Mouse (Mus musculus) intestine, embryonic 16.5 days (tissue): ENCODE results near the gene Lrrc25. TPM values are rescaled to one million over a fixed set of nuclear protein-coding genes. Genes with fewer than 3 reads are reported as not detected.
A peak's percentile ranks its signal among the peaks of the same experiment; 100 is the strongest.

ENCODE experiments used
- ATAC-seq: fragments of 200-750 bp; cut with Nextera tagmentation; 2 replicates; pipeline ENCODE4 v1.8.0; 2017; ENCODE audit warnings: moderate TSS enrichment, moderate library complexity
- H3K27ac ChIP-seq: fragments of 300-500 bp; sonication (generic); 2 replicates; pipeline ENCODE4 v1.5.1; 2014; ENCODE audit warnings: mild to moderate bottlenecking, low read length
- H3K27me3 ChIP-seq: fragments of 300-500 bp; sonication (generic); replicated peaks from 2 replicates; pipeline ENCODE4 v1.6.1; 2014; ENCODE audit warnings: low read length, control low read depth, mixed read lengths; ENCODE audit not compliant: control insufficient read depth, insufficient read depth
- H3K36me3 ChIP-seq: fragments of 300-500 bp; sonication (generic); 2 replicates; pipeline ENCODE4 v1.6.1; 2014; ENCODE audit warnings: low read length, control low read depth; ENCODE audit not compliant: control insufficient read depth, insufficient read depth
- H3K4me1 ChIP-seq: fragments of 300-500 bp; sonication (generic); 2 replicates; pipeline ENCODE4 v1.6.1; 2014; ENCODE audit warnings: low read length, control low read depth, mixed read lengths; ENCODE audit not compliant: control insufficient read depth, insufficient read depth
- H3K4me2 ChIP-seq: fragments of 300-500 bp; sonication (generic); 2 replicates; pipeline ENCODE4 v1.6.1; 2014; ENCODE audit warnings: low read depth, low read length, control low read depth
- H3K4me3 ChIP-seq: fragments of 300-500 bp; sonication (generic); 2 replicates; pipeline ENCODE4 v1.5.1; 2014; ENCODE audit warnings: mild to moderate bottlenecking, low read length
- H3K9ac ChIP-seq: fragments of 300-500 bp; sonication (generic); 2 replicates; pipeline ENCODE4 v1.6.1; 2014; ENCODE audit warnings: low read depth, low read length
- H3K9me3 ChIP-seq: fragments of 300-500 bp; sonication (generic); 2 replicates; pipeline ENCODE4 v1.6.1; 2016; ENCODE audit warnings: low read length, control low read depth; ENCODE audit not compliant: control insufficient read depth
- WGBS: fragments of 180-500 bp; shearing (Covaris S2); extraction: QIAGEN DNeasy Blood & Tissue Kit; methylation state at CpG from one replicate; pipeline ENCODE4 v1.1.7; 2014; 5-methylcytosine and 5-hydroxymethylcytosine counted together
- polyA plus RNA-seq: library from polyadenylated mRNA; unstranded; fragments of >200 nt; fragmentation: Nextera tagmentation; extraction: Ambion mirVana; gene quantifications from 2 replicates; pipeline ENCODE4 v1.2.1, GENCODE M21; 2015

Gene Lrrc25
- polyA plus RNA-seq, 1 experiment from 2014 or later, result 3.0 TPM

DNA sequence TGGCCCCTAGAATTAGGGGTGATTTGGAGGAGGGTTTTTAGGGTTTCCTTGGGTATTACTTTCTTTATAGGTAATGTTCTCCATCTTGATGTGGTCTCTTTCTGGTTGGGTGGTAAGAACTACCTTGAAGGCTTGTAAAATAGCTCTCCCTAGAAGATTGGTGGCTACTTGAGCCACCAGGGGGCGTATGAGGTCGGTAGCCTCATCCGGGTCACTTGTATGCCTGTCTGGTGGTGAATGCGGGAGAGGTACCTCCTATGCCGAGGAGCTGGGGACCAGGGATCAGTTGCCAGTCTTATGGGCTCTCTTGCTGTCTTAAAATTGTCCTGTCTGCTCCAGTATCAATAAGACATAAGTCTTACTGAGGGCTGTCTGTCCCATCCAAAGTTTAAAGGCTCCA is 9.1 kb downstream of the Lrrc25 start:
- Histone ChIP-seq H3K4me2 (no peak overlapping the region), H3K27me3 (peaks cover 6% of the 10 kb centered on the region; the same call in 1 of the 2 replicates), H3K9me3 (no peaks in the 10 kb centered on the region), H3K27ac (no peak overlapping the region), H3K36me3 (no peaks in the 10 kb centered on the region), H3K4me1 (peaks cover 8% of the 10 kb centered on the region; the same call in 1 of the 2 replicates), H3K9ac (no peak overlapping the region), H3K4me3 (no peak overlapping the region)
- no peak for ATAC-seq
- 15% methylated on average over 5 of the region's 5 CpGs for WGBS

DNA sequence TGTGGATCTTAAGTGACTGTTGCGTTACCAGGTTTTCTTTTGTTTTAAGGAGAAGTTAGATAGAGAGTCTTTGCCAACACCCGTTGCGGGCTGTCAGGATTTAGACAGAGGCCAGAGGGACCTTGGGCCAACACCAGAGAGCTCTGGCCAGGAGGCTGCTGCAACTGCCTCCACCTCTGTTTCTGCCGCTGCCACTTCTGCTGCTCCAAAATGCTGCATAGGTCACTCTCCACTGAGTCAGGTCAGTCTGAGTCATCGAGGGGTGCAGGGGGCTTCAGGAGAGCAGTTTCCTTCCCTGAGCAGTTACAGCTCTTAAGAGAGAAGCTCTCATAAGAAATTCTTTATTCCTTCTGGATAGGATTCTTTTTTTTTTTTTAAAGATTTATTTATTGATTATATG is 11.1 kb downstream of the Lrrc25 start:
- Histone ChIP-seq H3K36me3 (no peaks in the 10 kb centered on the region), H3K9me3 (no peaks in the 10 kb centered on the region), H3K4me2 (no peak overlapping the region), H3K27me3 (no peaks in the 10 kb centered on the region), H3K9ac (no peak overlapping the region), H3K4me1 (peaks cover 23% of the 10 kb centered on the region), H3K4me3 (no peak overlapping the region), H3K27ac (no peak overlapping the region)
- ATAC-seq, result no peak
- 82% methylated on average over 5 of the region's 5 CpGs for WGBS

DNA sequence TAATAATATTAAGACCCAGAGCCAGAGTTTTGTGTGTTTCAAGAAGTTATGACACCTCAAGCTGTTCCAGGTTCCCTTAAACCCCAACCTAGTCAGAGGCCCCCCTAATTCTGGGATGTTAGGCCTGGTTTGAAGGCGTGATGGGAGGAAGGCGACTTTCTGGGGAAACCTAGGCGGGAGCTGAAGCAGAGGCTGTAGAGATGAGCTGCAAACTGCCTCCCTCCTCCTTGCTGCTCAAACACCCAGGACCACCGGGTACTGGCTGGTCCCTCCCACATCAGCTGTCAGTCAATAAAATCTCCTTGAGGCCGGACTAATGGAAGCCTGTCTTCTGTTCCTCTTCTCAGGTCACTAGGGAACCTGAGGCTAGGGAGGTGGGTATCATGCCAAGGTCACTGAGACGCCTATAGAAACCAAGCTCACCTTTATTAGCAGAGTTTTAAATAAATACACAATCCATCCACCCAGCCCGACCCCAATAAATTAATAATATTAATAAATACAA is 13.1 kb downstream of the Lrrc25 start:
- peak overlapping the region; percentile 57 for H3K4me3 ChIP-seq
- peak overlapping the region; percentile 83 for H3K4me2 ChIP-seq
- no peaks in the 10 kb centered on the region for H3K36me3 ChIP-seq
- peak overlapping the region; percentile 76 for H3K9ac ChIP-seq
- H3K27me3 ChIP-seq, result no peaks in the 10 kb centered on the region
- WGBS, result 53% methylated on average over 7 of the region's 7 CpGs
- H3K9me3 ChIP-seq, result no peaks in the 10 kb centered on the region
- ATAC-seq, result no peak
- peaks cover 32% of the 10 kb centered on the region for H3K4me1 ChIP-seq
- peak overlapping the region; percentile 48; the same call in 1 of the 2 replicates for H3K27ac ChIP-seq

DNA sequence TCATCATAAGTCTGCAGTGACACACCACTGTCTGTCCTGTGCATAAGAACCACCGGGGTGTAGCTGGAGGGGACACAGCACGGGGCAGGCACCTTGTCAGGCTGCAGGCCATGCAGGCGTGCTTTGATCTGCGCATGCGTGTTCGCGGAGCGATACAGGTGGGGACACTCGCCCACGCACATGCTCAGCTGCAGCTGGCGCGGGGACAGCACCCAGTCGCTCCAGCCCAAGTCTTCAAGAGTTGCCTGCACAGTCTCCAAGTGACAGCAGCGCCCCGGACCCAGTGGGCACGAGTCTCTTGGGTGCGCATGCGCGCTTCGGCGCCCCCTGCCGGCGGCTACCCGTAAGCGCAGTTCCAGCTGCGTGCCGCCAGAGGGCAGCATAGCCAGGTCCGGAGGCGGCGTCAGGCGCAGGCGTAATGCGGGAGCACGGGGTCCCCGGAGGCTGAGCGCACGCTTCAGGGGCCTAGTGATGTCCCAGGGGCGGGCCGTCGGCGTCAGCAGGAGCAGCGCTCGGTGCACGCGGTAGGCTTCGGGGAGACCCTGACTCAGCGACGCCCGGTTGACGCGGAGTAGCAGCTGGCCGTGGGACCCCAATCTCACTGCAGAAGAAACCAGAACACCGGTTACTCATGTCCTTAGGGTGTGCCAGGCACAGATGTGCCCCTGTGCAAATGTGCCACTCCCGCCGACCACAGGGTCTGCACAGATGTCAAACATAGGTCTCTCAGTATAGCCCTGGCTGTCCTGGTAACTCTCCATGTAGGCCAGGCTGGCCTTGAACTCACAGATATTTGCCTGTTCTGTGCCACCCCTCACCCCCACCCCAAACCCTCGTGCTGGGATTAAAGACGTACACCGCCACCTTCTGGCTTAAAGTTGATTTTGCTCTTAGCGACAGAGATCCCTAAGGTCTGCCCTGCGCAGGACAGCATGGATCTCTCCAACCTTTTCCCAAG is 13.9 kb downstream of the Lrrc25 start:
- peak overlapping the region; percentile 76 for H3K9ac ChIP-seq
- H3K27me3 ChIP-seq, result no peaks in the 10 kb centered on the region
- peaks cover 35% of the 10 kb centered on the region for H3K4me1 ChIP-seq
- ATAC-seq, result peak; percentile 87
- H3K4me2 ChIP-seq, result peak overlapping the region; percentile 83
- peak overlapping the region; percentile 78 for H3K27ac ChIP-seq
- peak overlapping the region; percentile 57 for H3K4me3 ChIP-seq
- 1% methylated on average over 60 of the region's 60 CpGs for WGBS
- no peaks in the 10 kb centered on the region for H3K9me3 ChIP-seq
- H3K36me3 ChIP-seq, result no peaks in the 10 kb centered on the region

DNA sequence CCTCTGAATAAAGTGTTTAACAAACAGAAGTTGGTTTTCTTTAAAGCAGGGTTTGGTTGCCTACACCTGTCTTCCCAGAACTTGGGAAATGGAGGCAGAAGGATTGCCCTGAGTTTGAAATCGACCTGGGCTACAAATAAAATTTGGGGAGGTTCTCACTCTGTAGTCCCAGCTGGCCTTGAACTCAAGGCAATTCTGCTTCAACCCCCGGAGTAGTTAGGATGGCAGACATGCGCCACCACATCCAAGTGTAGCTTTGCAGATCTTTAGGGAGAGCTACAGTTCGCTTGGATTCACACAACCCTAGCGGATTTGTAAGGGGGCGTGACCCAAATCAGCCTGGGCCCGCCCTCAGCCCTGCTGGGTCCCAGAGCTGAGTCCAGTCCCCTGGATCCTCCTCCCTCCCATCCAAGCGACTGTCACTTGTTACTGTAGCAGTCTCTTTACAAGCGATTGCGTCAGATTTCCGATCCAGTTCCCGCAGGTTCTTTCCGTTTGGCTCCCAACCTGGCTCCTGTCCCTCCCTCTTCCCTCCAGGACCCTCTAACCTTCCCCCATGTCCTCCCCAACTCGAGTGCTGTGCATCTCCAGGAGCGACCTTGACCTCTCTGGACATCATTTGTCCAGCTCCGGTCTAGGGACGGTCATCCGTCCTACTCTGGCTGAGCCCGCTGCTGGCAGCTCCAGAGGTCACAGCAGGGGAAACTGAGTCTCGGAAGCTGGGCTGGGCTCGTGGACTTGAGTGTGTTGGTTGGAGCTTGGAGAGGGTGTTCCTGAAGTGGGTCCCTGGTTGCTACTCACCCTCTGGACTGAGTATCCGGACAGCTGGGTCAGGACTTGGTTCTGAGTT is 14.8 kb downstream of the Lrrc25 start:
- no peaks in the 10 kb centered on the region for H3K36me3 ChIP-seq
- ATAC-seq, result peak; percentile 62
- WGBS, result 17% methylated on average over 22 of the region's 22 CpGs
- H3K4me3 ChIP-seq, result peak overlapping the region; percentile 57
- no peaks in the 10 kb centered on the region for H3K9me3 ChIP-seq
- H3K4me1 ChIP-seq, result peaks cover 35% of the 10 kb centered on the region
- peak overlapping the region; percentile 83 for H3K4me2 ChIP-seq
- peak overlapping the region; percentile 55 for H3K9ac ChIP-seq
- no peaks in the 10 kb centered on the region for H3K27me3 ChIP-seq
- H3K27ac ChIP-seq, result peak overlapping the region; percentile 78

DNA sequence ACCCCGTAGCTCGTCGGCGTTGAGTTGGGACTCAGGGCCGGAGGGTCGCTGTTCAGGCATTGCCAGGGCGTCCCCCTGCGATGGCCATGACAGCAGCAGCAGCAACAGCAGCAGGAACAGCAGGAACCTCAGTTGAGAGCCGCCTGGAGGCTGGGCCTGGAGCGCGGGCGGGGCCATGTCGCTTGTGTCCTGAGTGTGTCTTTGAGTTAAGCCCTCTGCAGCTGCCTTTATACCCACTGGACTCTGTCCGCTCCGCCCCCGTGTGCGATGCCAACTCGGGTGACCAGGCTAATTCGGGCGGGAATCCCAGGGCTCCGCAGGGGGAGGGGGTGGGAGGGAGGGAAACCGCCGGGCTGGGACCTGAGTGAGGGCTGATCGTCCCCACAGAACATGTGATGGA is 15.5 kb downstream of the Lrrc25 start:
- ATAC-seq, result peak; percentile 16
- Histone ChIP-seq H3K36me3 (no peaks in the 10 kb centered on the region), H3K27ac (peak overlapping the region; percentile 78), H3K4me1 (peaks cover 35% of the 10 kb centered on the region), H3K27me3 (no peaks in the 10 kb centered on the region), H3K9ac (peak overlapping the region; percentile 55), H3K4me3 (peak overlapping the region; percentile 57), H3K4me2 (peak overlapping the region; percentile 83), H3K9me3 (no peaks in the 10 kb centered on the region)
- WGBS, result 16% methylated on average over 24 of the region's 24 CpGs

DNA sequence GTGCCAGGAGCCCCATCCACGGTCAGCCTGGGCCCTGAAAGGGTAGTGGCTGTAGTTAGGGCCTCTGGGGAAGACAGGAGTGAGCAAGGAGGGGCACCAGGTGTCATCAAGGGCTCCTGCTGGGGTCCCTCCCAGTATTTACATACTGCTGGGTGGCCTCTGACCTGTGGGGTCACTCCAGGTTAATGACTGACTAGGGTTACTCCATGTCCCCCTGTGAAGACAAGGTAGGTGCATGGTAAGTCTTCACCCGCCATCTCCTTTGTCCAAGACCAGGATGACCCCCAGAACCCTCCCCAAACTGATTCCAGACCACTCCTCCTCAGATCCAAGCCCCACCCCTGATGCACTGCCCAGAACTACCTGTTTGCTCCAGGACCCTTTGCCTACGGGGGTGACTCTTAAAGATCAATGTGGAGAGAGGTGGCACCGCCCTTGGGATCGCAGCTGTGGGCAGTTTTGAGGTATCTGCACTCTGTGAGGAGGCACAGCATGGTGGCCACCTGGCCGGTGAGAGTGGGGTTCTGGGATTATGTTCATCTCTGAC is 16.5 kb downstream of the Lrrc25 start, which contains the start of gene Gdf15:
Gene Gdf15, minus strand, starts transcription at position 111 of the 547 bp plus-strand sequence.
- no peaks in the 10 kb centered on the region for H3K27me3 ChIP-seq
- peak within 1 kb of the TSS; percentile 78 for H3K27ac ChIP-seq
- peaks cover 35% of the 10 kb centered on the region for H3K4me1 ChIP-seq
- peak within 1 kb of the TSS; percentile 55 for H3K9ac ChIP-seq
- H3K4me2 ChIP-seq, result peak within 1 kb of the TSS; percentile 83
- ATAC-seq, result no peak
- WGBS, result 71% methylated on average over 6 of the region's 6 CpGs
- no peaks in the 10 kb centered on the region for H3K9me3 ChIP-seq
- H3K4me3 ChIP-seq, result peak within 1 kb of the TSS; percentile 57
- H3K36me3 ChIP-seq, result no peaks in the 10 kb centered on the region

DNA sequence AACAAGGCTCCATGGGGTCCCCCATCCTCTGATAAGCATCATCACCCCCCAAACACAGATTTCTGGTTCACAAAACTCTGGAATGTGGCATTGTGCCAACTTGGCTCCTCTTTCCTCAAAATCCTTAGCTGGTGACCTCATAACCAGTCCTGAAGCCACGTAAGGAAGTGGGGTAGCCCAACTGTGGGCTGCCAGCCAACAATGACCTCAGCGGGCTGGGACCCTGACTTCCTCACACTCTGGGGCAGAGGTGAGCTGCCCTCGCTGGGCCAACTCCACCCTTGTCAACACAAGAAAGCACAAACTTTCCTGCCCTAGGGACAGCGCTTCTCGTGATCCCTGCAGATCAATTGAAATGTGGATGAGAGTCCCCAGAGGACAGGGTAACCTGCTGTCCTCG is 18.1 kb downstream of the Lrrc25 start:
- Histone ChIP-seq H3K4me1 (peaks cover 48% of the 10 kb centered on the region), H3K36me3 (no peaks in the 10 kb centered on the region), H3K9me3 (no peaks in the 10 kb centered on the region), H3K27ac (no peak overlapping the region), H3K4me2 (no peak overlapping the region), H3K4me3 (no peak overlapping the region), H3K9ac (peak overlapping the region; percentile 15; the same call in 1 of the 2 replicates), H3K27me3 (no peaks in the 10 kb centered on the region)
- no peak for ATAC-seq
- 56% methylated on average over 6 of the region's 6 CpGs for WGBS

DNA sequence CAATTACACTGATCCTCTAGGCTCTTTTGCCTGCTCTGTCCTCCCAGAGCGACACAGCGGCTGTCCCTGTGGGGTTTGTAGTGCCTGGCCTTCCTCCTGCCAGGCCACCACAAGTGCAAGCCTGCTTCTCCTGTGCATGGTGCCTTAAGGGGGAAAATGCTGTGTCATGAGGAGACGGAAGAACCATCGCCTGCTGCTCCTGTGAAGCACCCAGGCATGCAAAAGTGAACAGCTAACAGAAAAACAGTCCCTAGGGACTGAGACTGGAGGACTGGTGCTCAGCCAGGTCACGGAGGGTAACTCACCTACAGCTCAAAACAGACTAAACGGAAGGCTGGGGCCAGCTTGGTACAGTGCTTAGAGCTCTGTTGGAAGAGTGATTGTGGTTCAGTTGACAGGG is 19.6 kb downstream of the Lrrc25 start:
- no peak overlapping the region for H3K27ac ChIP-seq
- no peak overlapping the region for H3K9ac ChIP-seq
- peaks cover 38% of the 10 kb centered on the region for H3K4me1 ChIP-seq
- H3K36me3 ChIP-seq, result no peaks in the 10 kb centered on the region
- H3K27me3 ChIP-seq, result no peaks in the 10 kb centered on the region
- no peak overlapping the region for H3K4me2 ChIP-seq
- no peak overlapping the region for H3K4me3 ChIP-seq
- H3K9me3 ChIP-seq, result no peaks in the 10 kb centered on the region
- WGBS, result 84% methylated on average over 6 of the region's 6 CpGs
- no peak for ATAC-seq
